In the genomic region with DNA sequence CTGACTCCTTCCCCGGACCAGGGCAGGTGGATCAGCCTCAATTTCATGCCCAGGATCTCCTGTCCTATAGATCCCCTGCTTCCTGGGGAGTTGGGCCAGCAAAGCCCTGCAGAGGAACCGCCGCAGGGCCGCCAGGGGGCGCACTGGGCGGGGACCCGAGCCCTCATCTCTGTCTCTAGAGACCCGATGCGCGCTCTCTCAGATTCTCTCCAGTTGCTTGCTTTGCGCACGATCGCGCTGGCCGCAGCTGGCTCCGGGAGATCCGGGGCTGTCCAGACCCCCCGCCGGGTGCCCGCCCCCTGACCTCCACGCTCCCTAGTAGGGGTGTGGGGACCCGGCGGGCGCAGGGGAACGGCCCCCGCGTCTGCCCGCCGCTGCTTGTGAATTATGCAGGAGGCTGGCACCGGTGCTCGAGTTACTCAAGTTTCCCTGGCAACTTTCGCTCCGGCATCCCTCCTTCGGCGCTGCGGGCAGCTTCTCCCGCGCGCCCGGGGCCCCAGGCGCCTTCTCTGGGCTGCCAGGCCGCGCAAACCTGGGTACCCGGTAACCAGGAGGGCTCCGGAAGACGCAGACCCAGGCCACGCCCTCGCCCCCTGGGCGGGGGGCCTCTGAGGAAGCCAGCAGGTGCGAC, we compare ENCODE assay signal across 8 mouse cellular contexts. TPM values are rescaled to one million over a fixed set of nuclear protein-coding genes. Genes with fewer than 3 reads are reported as not detected.
DNase-seq lines count a peak whose midpoint lies in the region; ATAC-seq lines count a peak whose summit lies in the region.

No protein-coding gene starts in this region.

- H3K9ac ChIP-seq in lung, embryonic 16.5 days (ENCODE audit: low read length) = peak overlapping the region; percentile 63

- 0% methylated on average over 50 of the region's 50 CpGs for WGBS in forebrain, embryonic 10.5 days
- WGBS in lung, embryonic 16.5 days = under 1% methylated on average over 49 of the region's 50 CpGs

- peaks cover 21% of the 10 kb centered on the region for H3K4me1 ChIP-seq in forebrain, embryonic 10.5 days
- peaks cover 7% of the 10 kb centered on the region; the same call in 1 of the 2 replicates for H3K4me1 ChIP-seq in lung, embryonic 16.5 days (replicated peaks; ENCODE audit: control insufficient read depth, insufficient read depth, low read length)

- ATAC-seq in lung, embryonic 16.5 days (ENCODE audit: low read depth) = peak; percentile 78

- DNase-seq in CD4-positive helper T cell, adult 2 months (ENCODE audit: low read depth, low spot score) = peak; percentile 27
- peak; percentile 48 for DNase-seq in brain, adult 2 months (ENCODE audit: low read depth, low spot score)
- DNase-seq in forebrain, embryonic 10.5 days (ENCODE audit: extremely low spot score, low spot score) = peak; percentile 80
- DNase-seq in heart, postnatal 4 days = peak; percentile 68
- peak; percentile 78 to 84 for DNase-seq in layer of hippocampus, postnatal 10 days (ENCODE audit: low spot score in 2 of 2)
- peak; percentile 11 for DNase-seq in retina, adult 2 months (ENCODE audit: low read depth, low spot score)
- DNase-seq in thymus, postnatal 36 days = peak; percentile 49 to 55

- H3K9me3 ChIP-seq in forebrain, embryonic 10.5 days = no peaks in the 10 kb centered on the region
- no peaks in the 10 kb centered on the region for H3K9me3 ChIP-seq in lung, embryonic 16.5 days (ENCODE audit: control insufficient read depth, low read length)

- H3K27ac ChIP-seq in forebrain, embryonic 10.5 days = peak overlapping the region; percentile 75
- H3K27ac ChIP-seq in lung, embryonic 16.5 days (ENCODE audit: low read length) = peak overlapping the region; percentile 65

- H3K36me3 ChIP-seq in forebrain, embryonic 10.5 days (replicated peaks) = no peaks in the 10 kb centered on the region
- H3K36me3 ChIP-seq in lung, embryonic 16.5 days (ENCODE audit: control insufficient read depth, insufficient read depth, low read length) = no peaks in the 10 kb centered on the region

- peak overlapping the region; percentile 73 for H3K4me2 ChIP-seq in lung, embryonic 16.5 days (ENCODE audit: low read depth, low read length)

- peak overlapping the region; percentile 67 for H3K4me3 ChIP-seq in forebrain, embryonic 10.5 days
- peak overlapping the region; percentile 57 for H3K4me3 ChIP-seq in lung, embryonic 16.5 days (ENCODE audit: low read length)

- H3K27me3 ChIP-seq in forebrain, embryonic 10.5 days (ENCODE audit: poor library complexity, severe bottlenecking) = peaks cover 88% of the 10 kb centered on the region
- peaks cover 43% of the 10 kb centered on the region for H3K27me3 ChIP-seq in lung, embryonic 16.5 days (ENCODE audit: control insufficient read depth, insufficient read depth, low read depth, low read length)

RNA-seq across cellular contexts. Expression of a gene that starts 22.9 kb away (rescaled TPM):
- polyA plus RNA-seq in forebrain, embryonic 10.5 days (2016; fragmentation: Nextera tagmentation; extraction: Ambion mirVana) = 0.67 and 0.86 TPM in 2 replicates
- total RNA-seq in heart, postnatal 4 days (2021) = under 1 TPM; 0.88 to 0.97 TPM
- 100 to 1,000 TPM; 113 to 116 TPM for total RNA-seq in layer of hippocampus, postnatal 10 days (2021)
- 1.6 and 1.8 TPM in 2 replicates for polyA plus RNA-seq in lung, embryonic 16.5 days (2015; fragmentation: Nextera tagmentation; extraction: Ambion mirVana)

Comparison
In these comparisons a context has a peak if more than half of its experiments do, and no peak if none do; other contexts are left out.
1. Peak in every context shown above with its lines: DNase-seq, ATAC-seq, H3K4me3 ChIP-seq and H3K27ac ChIP-seq.
2. DNase-seq: peak in every context shown above with its lines; median percentile 81 in layer of hippocampus, postnatal 10 days; 80 in forebrain, embryonic 10.5 days; 68 in heart, postnatal 4 days; 52 in thymus, postnatal 36 days; 48 in brain, adult 2 months; 27 in CD4-positive helper T cell, adult 2 months; 11 in retina, adult 2 months.
3. RNA of a gene that starts 22.9 kb away (total RNA-seq): 113 to 116 TPM in layer of hippocampus, postnatal 10 days; 0.88 to 0.97 TPM in heart, postnatal 4 days; every median in the first group is over 10 times any median in the second.